Mouse (Mus musculus): ENCODE results near the gene Ctnnbl1. TPM values are rescaled to one million over a fixed set of nuclear protein-coding genes. Genes with fewer than 3 reads are reported as not detected.

The Ctnnbl1 gene
- polyA plus RNA-seq (2017; shearing (Covaris generic)), result 10 to 100 TPM; 64.0 to 74.3 TPM

DNA sequence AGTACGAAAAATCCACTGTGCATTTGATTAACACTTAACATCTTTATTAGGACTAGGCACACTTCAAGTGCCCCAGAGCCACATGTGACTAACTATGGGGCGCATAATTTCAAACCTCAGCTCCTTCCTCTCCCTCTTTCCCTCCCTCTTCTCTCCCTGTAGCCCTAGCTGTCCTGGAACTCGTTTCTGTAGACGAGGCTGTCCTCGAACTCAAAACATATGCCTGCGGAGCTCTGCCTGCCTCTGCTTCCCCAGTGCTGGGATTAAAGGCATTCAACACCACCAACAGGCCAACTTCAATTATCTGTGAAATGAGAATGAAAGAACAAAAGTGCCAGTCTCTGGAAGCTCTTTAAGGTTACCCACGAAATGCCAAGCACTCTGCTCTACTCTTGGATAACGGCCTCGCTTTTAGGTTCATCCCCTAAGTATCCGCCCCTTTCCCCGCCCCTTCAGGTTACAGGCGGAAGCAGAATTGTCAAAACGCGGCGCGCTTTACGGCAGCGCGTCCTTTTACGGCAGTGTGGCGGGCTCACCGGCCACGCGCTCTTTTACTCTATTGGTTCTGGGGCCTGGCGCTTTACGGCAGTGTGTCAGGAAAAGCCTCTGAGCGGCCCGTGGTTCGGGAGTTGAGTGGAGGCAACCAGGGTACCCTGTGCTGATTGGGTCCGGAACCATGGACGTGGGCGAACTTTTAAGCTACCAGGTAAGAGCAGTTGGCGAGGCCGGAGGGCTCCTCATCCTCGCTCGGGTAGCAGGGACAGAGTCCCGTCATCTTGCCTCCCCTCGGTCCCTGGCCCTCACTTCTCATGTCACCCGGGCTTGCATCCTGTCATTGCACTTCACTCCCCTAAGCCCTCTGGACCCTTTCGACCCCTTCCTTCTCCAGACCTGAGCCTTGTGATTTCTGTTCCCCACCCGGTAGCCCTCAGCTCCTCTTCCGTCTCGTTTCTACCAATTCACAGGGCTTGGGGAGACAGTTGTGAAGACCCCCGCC, at the start of gene Ctnnbl1:
Gene Ctnnbl1 (plus strand): TSS at position 548 of the 997 bp plus-strand sequence.
- ATAC-seq, result peak; percentile 94

DNA sequence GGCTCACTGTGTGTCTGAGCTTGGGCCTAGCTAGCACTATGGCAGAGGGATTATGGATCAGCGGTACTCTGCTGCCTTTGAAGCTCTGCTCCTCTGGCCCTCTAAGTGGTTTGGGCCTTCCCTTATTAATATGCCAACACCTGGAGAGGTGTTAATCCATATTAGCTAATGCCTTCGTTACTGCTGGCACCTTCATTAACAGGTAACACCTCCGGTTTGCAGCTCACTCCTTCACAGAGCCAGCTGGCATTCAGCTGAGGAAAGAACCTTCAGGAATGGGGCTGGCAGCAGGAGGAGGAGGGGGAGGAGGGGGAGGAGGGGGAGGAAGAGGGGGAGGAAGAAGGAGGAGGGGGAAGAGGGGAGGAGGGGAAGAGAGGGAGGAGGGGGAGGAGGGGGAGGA, 49.7 kb upstream of the Ctnnbl1 start:
- ATAC-seq, result no peak

DNA sequence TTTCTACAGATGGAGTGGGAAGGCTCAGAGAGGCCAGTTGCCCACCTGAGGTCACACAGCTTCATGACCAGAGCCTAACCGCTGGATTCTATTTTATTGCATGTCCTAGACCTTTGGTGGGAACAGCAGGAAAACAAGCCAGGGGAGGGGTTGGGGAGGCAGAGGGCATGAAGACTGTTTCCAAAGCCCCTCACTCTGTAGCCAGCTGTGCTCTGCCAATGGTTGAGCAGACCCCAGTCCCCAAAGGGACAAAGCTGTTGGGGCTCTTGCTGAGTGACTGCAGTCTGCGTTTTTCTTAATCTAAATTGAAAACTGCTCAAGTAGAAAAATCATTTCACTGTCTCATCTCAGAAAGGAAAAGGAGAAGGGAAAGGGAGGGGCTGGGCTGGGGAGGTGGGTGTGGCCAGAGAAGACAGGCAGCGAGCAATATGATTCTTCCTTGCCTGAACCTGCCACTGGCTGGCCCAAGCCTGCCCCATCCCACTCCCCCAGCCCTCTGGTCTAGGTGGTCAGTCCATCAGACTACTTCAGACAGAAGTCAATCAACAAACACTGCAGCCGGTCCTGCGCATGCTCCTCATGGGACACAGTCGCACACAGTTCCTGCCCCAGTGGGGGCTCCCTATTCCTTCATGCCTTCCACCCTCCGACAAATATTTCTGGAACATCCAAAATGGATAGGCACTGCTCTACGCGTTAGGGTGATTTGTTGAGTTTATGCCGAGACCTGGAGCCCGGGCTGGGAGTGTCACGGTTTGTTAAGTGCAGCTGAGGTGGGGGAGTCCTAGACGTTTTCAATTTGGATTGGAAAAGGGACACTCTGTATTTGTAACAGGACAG, 45.7 kb upstream of the Ctnnbl1 start:
- ATAC-seq, result no peak

DNA sequence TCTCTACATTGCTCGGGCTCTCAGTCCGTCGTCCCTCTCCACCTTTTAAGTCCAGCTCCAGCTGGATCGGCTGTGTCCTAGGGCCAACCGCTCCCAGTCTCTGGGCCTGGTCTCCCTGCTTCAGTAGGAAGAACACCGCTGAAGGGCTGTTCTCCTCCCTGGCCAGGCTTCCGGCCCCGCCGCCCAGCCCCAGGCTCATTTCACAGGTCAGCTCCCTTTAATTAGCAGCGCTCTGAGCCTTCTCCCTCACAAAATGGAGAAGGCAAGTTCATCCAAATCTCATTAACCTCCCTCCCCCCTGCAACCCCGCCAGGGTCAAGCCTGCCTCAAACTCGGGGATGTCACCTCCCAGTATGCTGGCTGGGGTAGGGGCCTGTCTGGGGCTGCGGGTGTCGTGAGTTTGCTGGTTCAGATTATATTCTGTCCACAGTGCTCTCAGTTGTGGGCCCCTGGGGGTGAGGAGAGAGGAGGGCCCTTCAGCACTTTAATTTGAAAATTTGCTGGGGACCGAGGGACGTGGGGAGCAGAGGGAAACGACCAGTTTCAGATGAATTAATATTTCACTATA, 44.8 kb upstream of the Ctnnbl1 start:
- ATAC-seq, result no peak

DNA sequence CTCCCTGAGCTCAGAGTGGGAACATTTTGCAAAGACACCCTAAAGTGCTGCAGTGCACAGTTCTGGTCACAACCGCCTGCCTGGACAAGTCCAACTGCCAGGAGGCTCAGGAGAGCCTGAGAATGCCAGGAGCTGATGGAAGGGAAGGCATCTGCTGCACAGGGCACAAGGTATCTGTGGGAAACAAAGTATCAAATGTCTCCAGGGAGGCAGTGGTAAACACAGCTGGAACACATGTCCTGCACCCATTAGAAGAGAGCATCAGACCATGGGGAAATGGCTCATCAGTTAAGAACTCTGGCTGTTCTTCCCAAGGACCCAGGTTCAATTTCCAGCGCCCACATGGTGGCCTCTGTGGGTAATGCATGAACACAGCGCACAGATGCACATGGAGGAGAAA, 43.6 kb upstream of the Ctnnbl1 start:
- no peak for ATAC-seq

DNA sequence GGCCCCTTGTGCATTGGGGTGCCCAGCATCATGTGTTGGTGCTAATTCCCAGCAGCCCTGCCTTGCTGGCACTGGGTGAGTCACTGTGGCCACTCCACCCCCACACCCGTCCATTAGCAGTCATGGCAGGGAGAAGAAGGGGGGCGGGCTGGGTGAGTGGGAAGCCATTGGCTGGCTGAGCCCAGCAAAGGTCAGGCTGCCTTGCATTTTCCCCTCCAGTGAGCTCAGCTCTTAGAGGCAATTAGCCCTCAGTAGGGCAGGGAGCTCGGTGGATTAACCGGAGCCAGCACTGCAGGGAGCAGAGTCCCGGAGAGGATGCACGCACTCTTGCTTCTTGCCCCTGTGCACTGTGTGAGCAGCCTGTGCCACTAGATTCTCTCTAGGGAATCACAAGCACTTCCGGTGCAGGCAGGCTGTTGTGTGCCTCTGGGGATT, 40.9 kb upstream of the Ctnnbl1 start:
- ATAC-seq, result no peak

DNA sequence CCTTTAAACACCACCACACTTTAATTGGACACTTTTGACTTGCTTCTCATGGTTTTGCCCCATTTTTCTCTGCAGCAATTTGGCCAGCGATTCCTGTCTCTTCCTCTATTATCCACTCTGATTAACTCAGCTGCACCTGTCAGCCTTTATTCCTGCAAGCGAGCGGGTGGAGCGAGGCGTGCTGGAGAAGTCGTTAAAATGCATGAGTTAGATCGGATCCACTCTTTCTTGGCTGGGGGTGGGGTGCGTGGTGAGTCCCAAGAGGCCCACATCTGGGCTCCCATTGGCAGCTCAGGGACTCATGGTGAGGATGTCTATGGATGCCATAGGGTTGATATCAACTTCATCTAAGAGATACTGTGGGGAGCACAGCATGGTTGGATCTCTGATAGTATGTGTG, 34.0 kb upstream of the Ctnnbl1 start:
- ATAC-seq, result no peak

DNA sequence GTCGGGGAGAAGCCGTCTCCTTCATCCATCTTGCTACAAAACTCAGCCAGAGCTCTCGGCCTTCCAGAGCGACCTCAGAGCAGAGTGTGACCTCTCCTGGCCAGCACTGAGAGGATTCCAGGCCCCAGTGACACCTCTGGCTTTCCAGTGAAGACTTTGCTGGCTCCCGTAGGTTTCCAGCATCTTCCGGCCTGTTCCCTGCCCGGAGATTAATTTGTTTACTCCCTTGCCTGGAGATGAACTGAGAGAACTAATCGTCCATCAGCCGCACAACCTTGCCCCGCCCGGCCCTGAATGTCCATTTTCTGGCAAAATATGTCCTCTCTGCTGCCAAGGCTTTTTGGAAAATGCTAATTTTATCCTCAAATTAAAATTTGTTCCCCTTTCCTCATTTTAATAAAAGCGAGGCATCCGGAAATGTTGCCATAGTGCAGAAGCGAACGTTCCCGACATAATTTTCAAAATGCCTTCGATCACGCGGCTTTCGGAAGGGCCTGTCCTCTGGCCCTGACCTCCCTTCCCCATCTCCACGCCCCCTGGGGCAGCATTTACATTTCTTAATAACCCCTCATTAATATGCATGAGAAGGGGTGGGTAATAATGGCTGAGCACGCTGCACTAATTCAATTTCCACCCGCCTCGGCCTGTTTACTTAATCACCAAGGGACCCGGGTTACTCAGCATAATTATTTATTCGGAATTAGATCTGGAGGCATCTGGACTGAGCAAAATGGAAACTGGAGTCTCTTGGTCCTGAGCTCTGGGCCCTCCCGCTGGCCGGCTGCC, 32.0 kb upstream of the Ctnnbl1 start:
- no peak for ATAC-seq

DNA sequence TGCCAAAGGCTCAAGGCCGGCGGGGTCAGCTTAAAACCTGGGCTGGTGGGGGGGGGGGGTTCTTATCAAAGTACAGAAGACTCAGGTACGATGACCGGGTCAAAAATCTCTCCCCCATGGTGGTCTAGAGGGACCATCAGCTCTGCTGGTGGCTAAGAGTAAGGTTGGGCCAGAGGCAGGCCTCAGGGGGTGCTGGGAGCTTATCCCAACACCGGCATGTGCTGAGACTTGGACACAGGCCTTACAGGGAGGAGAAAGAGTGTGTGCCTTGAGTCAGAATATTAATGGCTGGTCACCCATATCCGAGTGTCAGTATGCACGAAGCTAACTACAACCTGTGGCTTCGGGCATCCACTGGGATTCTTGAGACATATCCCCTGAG, 31.4 kb upstream of the Ctnnbl1 start:
- no peak for ATAC-seq

DNA sequence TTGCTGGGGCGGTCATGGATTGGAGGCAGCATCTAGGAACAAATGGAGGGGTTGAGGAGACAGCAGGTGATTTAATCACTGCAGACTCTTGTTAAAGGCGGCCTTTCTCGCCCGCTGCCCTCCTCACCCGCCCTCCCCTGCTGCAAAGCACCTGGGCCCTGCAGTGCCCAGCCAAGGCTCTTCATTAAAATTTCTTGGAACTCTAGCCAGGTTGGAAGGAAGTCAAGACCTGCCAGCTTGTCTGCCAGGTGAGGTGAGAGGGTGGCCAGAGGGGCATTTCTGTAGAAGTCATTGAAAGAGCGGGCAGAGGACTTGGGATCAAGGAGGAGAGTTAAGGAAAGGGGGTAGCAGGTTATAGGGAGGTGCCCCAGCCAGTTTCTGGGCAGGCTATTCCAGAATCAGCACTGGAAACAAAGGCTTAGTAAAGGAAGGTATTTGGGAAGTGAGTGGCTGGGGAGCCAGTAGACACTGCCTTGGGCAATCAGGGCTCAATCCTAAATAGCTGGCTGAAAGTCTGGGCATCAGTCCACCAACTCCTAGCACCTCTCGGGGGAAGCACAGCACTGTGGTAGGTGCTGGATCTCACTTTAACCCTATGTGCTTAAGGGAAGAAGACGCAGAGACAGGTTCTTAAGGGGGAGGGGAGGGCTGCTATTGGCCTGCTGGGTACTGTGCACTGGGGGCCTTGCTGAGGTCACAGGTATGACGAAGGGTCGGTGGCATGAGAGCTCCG, 29.8 kb upstream of the Ctnnbl1 start:
- ATAC-seq, result no peak

DNA sequence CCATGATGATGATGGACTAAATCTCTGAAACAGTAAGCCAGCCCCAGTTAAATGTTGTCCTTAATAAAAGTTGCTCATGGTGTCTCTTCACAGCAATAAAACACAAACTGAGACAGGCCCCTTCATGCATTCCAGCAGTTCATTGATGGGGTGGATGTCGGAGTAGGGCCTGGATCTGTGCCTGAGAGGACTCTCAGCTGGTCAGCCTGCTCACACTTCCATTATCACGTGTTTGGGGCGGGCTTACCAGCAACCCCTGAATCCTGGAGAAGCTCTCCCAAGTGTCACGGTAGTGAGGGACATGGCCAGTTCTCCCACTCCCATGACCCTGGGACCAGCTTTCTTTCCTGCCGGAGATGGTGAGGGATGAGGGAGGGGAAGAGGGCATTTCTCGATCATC, 24.5 kb upstream of the Ctnnbl1 start:
- no peak for ATAC-seq

DNA sequence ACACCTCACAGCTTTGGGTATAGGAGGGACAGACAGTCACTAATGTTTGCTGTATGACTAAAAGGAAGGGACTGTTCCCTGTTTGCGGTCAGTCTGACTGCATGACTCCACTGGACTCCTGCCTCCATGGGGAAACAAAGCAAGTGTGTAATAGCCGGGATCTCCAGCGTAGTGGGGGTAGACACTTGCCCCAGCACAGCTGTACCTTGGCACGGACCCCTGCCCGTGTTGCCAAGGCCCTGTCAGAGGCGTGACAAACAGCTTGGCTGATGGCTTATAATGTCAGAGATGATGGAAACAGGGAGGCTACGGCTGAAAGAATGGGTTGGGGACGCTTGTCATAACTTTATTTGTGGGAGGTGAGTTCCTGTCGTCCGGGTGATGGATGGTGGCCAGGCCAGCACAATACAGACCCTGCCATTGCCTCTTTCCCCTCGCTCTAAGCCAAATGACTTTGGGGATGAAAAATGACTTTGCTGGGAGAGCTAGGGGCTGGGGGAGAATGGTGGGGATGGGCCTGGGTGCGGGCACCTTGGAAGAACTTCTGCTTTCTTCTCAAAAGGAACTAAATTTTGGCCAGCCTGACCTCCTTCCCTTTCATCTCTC, 21.5 kb upstream of the Ctnnbl1 start:
- ATAC-seq, result no peak

DNA sequence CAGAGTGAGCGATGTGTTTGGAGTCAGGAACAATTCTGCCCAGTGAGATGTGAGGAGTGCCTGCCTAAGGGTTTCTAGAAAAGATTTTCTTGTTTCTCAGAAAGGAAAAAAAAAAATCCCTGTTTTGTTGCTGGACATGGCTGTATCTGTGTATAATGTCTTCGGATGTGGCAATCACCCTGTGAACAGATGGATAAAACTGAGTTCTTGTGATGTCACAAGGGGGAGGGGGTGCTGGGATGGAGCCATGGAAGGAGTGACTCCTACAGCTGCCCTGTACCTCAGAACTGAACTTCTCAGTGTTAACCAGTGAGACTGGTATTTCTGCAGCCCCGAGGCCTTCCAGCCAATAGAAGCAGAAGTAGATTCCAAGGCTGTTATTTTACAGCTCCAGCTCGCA, 18.8 kb upstream of the Ctnnbl1 start:
- ATAC-seq, result no peak

DNA sequence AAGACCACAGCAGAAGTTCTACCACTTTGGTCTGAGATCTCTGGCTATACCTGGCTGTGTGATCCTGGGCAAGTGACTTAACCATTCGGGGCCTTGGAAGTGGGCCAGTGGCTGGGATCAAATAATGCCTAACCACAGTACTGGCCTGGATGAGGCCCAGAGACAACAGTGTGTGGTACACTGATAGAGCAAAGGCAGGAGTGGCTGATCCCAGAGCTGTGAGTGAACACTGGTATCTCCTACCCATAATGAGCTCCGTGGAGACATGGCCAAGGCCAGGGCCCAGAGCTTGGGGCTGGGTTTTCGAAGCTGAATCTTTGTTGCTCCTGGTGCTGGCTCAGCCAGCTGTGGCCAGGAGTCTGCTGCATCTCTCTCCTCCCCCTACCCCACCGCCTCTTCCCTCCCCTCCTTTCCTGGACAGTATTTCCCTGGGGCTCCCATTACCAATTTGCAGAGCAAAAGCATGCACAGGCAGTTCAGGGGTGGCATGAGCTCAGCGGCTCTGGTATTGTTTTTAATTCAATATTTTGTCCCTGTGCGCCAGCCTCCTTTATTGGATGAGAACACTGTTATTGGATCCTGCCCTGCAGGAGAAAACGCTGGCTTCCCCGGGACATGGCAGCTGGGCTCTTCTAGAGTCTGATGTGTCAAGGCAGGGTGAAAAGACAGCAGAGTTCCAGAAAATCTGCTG, 13.2 kb upstream of the Ctnnbl1 start:
- no peak for ATAC-seq

DNA sequence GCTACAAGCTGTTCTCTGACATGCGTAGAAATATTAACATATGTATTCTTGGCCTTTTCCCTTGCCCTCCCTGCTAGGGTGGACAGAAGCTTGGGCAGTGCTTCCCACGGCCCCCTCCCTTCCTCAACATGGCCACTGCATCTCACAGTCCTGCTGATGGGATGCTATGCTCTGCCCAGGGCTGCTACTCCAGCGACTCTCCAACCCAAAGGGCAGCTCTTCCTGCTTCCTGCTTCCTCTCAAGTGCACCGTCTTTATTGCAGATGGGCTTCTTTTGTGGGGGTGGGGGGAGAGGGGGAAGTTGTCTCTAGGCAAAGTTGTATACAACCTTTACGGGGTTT, 12.7 kb upstream of the Ctnnbl1 start:
- ATAC-seq, result no peak

DNA sequence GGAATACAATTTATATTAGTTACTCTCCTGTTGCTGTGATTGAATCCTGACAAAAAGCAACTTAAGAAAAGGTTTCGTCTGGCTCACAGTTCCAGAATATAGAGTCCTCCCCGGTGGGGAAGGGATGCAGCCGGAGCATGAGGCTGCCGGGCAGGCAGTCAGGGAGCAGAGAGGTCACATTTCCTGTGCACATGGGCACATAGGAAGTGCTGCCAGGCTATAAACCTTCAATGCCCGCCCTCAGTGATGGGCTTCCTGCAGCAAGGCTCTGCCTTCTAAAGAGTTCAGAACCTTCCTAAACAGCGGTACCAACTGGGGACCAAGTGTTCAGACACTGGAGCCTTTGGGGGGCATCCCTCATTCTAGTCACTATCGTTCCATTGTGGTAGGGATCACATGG, 7.4 kb downstream of the Ctnnbl1 start:
- ATAC-seq, result peak; percentile 71

DNA sequence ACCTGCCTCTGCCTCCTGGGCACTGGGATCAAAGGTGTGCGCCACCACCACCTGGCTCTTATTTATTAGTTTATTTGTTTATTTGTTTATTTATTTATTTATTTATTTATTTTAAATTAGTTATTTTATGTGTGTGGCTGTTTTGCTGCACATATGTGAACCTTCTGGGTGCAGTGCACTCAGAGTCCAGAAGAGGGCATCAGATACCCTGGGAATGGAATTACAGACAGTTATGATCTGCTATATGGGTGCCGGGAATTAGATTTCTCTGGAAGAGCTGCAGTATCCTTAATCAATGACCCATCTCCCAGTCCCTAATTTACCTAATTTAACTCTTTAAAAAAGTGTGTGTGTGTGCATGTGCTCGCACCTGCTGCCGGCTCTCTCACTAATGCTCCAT, 8.5 kb downstream of the Ctnnbl1 start:
- ATAC-seq, result no peak

DNA sequence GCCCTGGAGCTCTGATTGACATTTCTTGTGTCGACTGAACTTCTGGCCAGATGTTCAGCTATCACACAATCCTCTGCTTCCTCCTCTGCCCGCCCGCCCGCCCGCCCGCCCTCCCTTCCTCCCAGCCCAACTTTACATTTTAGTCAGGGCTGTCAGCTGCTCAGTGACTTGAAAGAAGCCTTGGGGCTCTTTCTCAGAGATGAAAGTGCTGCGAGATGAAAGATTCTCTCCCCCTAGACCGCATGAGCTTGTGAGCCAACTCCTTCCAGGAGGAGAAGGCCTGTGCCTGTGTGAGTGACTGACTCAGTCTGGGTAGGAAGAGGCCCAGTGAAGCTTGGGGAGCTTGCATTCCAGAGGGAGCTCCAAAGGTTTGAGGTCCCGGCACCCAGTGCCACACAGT, 9.4 kb downstream of the Ctnnbl1 start:
- peak; percentile 80 for ATAC-seq

DNA sequence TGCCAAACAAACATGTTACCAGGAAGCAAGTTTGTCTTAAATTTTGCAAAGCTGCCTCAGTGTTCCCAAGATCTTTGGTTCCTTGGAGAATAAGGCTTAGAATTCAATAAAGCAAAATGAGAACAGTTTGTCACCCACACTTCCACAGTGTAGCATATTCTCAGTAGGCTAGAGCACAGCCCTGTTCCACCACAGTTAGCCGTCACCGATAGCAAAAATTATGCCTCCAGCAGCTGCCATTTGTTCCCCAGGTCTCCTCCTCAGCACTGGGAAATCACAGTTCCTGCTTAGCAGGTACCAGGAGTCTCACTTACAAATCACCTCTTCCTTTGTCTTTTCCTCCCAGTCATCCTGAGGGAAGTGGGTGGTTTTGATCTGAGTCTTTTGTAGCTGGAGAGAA, 10.8 kb downstream of the Ctnnbl1 start:
- ATAC-seq, result no peak

DNA sequence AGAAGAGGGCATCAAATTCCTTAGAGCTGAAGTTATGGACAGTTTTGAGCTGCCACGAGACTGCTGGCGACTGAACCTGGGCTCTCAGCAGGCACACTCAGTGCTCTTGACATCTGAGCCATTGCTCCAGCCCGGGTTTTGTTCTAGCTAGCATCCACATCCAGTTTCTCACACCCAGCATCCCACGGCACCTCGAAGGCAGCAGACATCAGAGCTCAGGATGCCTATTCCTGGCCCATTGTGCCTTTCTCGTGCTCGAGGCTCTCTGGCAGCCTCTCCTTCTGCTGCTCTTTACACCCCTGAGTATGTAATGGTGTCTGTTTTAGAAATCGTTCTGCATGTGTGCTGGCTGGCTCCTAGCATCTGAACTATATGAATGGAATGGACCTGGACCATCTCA, 13.3 kb downstream of the Ctnnbl1 start:
- no peak for ATAC-seq
